Mouse (Mus musculus): ENCODE data around the gene Tenm4.

GRCm38 (mm10) chr7:96708071-96708470, 537.0 kb downstream of the Tenm4 start:
- TF ChIP-seq MYC (IDR thresholded peaks at IDR 0.05; ENCODE audit: low read depth, low read length) (no peak), UBTF (IDR thresholded peaks at IDR 0.05; ENCODE audit: borderline replicate concordance, insufficient read depth, low read depth, low read length) (no peak), MAZ (IDR thresholded peaks at IDR 0.05; ENCODE audit: low read depth, low read length) (no peak), HCFC1 (IDR thresholded peaks at IDR 0.05; ENCODE audit: low read depth, low read length) (no peak), USF1 (IDR thresholded peaks at IDR 0.05; ENCODE audit: low read depth, low read length) (no peak)
